Mouse (Mus musculus): Measurements from ENCODE around the gene Bri3bp. TPM values are rescaled to one million over a fixed set of nuclear protein-coding genes. Genes with fewer than 3 reads are reported as not detected.
"Not testable (repeated sequence)": the region's sequence is repeated elsewhere in the genome, so short reads cannot be mapped to it uniquely, and the experiment has no call there.

Bri3bp gene
- total RNA-seq, 2 experiments from 2014 or later, result 5.3 to 6.4 TPM

- intact Hi-C loops (cut with DNase I; ENCODE audit: low total_unique reads), result no loop called here
These were observed 36.7 kb downstream of the Bri3bp start for GRCm38 (mm10) chr5:125478037-125478436.

DNA sequence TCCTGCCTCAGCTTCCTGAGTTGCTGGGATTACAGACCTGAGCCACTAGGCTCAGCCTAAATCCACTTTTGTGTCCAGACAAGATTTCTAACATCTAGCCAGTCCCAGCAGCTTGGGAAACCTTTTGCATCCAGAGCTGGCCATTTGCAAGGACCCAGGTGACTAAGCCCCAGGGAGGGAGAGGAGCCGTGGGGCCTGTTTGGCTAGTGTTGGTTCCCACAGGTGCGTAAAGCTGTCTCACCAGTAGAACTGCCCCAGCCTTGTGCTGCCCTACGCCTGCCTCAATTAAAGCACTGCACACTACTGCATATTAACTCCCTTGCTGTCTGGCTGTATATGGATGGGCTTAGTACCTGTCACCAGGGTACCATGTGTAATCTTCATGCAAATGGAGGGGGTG lies 38.0 kb downstream of the Bri3bp start:
- DNase-seq, result no peak
- intact Hi-C loops (cut with DNase I; ENCODE audit: low total_unique reads), result no loop called here

More at GRCm38 (mm10) chr5:125478037-125478436, 36.7 kb downstream of the Bri3bp start:
- no peak for DNase-seq

DNA sequence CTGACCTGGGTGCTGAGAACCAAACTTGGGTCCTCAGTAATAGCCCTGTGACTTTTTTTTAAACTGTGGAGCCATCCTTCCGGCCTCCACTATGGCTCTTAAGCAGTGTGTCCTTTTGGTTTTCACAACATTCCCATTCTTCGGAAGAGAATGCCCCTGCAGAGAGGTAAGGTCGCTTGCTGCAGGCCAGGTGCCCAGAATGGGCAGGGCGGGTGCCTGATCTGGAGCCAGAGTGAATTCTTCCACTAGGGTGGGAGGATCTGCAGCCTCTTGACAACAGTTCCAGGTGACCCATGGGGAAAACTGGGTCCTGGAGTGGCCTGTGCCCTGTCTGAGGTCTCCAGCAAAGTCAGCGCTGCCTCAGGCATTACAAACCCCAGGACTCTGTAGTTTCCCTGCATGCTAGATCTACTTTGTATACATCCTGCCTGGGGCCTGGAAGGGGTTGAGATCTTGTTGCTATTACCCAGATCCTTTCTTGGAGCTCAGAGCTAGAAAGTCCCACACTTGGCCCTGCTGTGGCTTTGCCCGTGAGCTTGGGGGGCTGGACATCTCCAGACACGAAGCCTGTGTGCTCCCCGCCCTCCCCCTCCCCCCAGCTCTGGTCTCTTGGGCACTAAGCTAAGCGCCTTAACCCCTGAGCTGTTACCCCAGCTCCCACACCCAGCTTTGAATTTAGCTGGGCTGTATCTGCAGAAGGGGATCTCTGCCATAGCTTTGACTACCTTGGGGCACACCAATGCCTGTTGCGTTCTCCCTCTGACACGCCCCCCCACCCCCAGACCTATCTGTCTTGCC lies 39.3 kb downstream of the Bri3bp start:
- DNase-seq, result no peak
- intact Hi-C loops (cut with DNase I; ENCODE audit: low total_unique reads), result no loop called here

- intact Hi-C loops (cut with DNase I; ENCODE audit: low total_unique reads), result no loop called here
- no peak for DNase-seq
These were observed 41.1 kb downstream of the Bri3bp start for GRCm38 (mm10) chr5:125482474-125482873.

DNA sequence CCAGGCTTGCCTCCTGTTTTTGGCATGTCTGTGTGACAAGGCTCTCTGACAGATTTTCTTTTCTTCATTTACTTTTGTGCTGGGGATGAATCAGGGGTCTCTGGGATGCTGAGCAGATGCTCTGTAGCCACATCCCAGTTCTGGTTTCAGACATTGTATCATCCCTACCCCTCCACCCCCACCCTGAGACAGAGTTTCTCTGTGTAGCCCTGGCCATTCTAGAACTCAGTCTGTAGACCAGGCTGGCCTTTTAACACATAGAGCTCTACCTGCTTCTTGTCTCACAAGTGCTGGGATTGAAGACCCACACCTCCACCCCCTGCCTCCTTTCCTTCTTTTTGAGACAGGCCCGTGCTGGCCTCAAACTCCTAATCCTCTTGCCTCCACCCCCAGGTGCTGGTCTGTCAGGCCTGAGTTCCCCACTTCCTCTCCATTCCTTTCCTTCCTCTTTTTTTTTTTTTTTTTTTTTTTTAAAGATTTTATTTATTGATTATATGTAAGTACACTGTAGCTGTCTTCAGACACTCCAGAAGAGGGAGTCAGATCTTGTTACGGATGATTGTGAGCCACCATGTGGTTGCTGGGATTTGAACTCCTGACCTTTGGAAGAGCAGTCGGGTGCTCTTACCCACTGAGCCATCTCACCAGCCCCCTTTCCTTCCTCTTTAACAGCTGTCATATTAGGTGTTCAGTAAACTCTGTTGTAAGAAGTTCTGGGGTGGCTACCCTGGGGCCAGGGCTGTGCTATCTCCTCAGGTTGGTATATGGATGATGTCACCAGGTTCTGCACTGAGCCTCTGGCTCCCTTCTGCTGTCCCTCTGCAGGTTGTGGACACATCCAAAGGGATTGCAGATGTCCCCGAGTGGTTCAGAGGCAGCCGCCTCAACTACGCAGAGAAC lies 42.6 kb downstream of the Bri3bp start:
- intact Hi-C loops (cut with DNase I; ENCODE audit: low total_unique reads), result no loop called here

DNA sequence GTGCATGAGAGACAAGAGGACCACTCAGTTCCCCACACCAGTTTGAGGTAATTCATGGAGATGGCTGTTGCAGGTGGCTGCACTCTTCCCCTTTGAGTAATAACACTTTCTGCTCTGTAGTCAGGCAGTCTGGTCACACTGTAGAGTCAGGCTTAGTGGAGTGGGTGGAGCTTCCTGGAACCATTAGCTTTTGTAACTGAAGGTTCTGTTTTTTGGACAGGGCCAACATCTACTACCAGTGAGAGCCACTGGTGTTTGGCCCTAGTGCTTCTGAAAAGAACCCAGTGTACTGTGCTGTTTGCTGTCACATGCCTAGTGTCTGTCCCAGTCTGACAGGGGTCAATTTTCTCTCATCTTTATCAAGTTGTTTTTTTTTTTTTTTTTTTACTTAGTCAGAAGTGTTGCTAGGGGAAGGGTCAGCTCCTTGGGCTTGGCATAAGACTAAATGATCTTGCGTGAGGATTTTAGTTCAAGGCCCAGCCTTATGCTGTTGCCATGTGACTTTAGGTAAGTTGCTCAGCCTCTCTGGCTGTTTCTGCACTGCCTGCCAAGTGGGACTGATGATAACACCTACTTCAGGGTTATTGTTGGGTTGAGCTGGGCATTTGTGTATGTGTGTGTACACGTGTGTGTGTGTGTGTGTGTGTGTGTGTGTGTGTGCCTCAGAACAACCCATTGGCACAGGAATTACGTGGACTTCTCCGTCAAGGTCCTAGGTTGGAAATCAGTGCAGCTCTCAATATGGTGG lies 43.8 kb downstream of the Bri3bp start:
- intact Hi-C loops (cut with DNase I; ENCODE audit: low total_unique reads), result no loop called here
- DNase-seq, result no peak

More for the DNA sequence above, 42.6 kb downstream of the Bri3bp start:
- DNase-seq, result no peak

- no peak for DNase-seq
- intact Hi-C loops (cut with DNase I; ENCODE audit: low total_unique reads), result no loop called here
These were observed 44.7 kb downstream of the Bri3bp start for GRCm38 (mm10) chr5:125486088-125486487.

DNA sequence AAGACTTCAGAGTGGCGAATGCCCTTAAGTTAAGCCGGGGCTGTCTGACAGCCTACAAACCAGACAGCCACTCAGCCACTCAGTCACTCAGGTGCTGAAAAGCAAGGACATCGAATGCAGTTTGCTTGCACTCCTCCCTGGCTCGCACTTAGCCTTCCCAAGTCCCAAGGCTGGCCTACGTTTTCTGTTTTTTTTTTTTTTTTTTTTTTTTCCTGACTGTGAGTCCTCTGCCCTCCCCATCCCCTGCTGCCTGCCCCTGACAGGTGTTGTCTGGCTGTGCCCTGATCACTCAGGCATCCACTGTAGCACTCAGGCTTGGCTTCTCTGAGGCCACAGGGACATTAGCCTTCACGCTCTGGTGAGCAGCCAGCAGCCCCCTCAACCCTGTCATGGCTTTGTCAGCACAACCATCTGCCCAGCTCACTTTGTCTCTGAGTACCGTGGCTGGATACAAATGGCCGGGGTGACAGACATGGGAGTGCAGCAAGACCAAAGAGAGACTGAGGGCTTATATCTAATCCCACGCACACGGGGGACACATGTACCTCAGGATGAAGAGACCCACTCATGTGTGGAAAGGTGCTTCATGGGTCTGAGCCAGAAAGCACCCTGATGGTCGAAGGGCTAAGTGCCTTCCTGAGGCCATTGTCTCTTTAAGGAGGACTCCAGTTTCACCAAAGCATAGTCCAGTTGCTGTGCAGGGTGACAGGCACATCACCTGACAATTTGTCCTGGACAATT lies 46.2 kb downstream of the Bri3bp start:
- no peak for DNase-seq
- intact Hi-C loops (cut with DNase I; ENCODE audit: low total_unique reads), result no loop called here

DNA sequence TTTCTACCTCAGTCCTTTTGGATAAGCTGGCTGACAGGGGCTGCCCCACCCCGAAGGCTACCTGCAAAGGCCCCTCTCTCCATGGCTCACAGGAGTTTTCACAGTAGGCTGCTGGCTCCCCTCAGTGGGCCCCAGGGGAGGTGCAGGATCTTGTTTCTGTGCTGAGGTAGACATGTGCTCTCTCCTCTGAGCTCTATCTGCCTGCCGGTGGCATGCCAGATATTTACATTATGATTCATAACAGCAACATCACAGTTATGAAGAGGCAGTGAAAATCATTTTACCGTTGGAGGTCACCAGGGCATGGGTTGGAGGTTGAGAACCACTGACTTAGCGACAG lies 46.7 kb downstream of the Bri3bp start:
- no peak for DNase-seq
- intact Hi-C loops (cut with DNase I; ENCODE audit: low total_unique reads), result no loop called here

- intact Hi-C loops (cut with DNase I; ENCODE audit: low total_unique reads); DNase-seq: not testable (repeated sequence)
These were observed 47.6 kb downstream of the Bri3bp start for GRCm38 (mm10) chr5:125488953-125489352.

GRCm38 (mm10) chr5:125491107-125491506 lies 49.7 kb downstream of the Bri3bp start:
- peak; percentile 67 for DNase-seq
- intact Hi-C loops (cut with DNase I; ENCODE audit: low total_unique reads), result no loop called here

GRCm38 (mm10) chr5:125492379-125493092 lies 51.2 kb downstream of the Bri3bp start:
- no peak for DNase-seq
- intact Hi-C loops (cut with DNase I; ENCODE audit: low total_unique reads), result no loop called here

DNA sequence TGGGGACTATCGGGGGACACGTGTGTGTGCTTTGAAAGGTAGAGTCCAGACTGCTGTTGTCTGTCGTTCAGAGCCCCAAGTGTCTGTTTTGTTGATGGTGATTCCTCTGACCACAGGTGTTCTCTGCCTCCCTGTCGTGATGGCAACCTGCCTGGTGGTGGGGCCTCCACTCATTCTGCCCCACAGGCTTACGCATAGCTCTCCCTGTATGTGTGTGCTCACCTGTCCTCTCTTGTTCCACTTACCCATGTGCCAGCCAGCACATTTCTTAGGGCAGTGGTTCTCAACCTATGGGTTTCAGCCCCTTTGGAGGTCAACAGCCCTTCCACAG lies 51.7 kb downstream of the Bri3bp start:
- intact Hi-C loops (cut with DNase I; ENCODE audit: low total_unique reads), result no loop called here

GRCm38 (mm10) chr5:125495655-125496054 lies 54.3 kb downstream of the Bri3bp start:
- intact Hi-C loops (cut with DNase I; ENCODE audit: low total_unique reads), result no loop called here
- peak; percentile 40 for DNase-seq

More for the DNA sequence above, 51.7 kb downstream of the Bri3bp start:
- DNase-seq, result no peak

DNA sequence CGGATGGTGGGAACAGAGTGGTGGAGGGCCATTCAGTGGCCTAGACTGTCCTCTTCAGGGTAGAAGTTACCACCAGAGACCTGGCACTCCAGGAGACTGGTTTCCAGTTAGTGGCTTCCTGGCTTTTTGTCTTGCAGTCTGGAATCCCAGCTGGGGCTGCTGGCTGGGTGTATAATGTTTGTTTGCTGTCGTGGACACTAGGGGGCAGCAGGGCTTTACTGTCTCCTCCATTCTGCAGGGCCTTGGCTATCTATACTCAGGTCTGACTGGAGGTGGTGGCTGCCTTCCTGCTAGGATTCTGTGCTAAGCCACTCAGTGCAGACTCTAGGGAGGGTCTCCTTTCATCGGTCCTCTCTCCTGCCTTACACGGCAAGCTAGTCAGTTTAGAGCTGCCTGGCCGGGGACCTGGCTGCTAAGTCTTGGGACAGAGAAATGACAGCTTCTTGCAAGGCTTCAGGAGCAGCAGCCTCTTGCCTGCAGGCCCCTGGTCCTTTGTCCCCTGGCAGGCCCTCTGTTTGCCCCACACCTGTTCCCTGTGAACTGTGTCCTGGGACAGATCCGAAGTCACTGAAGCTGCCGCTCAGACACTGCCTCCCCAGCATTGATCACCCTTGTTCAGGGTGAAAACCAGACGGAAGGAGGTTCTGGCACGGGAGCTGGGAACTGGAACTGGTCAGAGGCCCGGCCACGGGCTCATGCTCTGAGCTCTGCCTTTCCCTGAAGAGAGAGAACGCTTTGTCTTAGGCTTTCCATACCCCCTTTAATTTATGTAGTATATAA lies 56.6 kb downstream of the Bri3bp start:
- intact Hi-C loops (cut with DNase I; ENCODE audit: low total_unique reads), result no loop called here
- DNase-seq, result peak; percentile 64

GRCm38 (mm10) chr5:125501505-125501904 lies 60.1 kb downstream of the Bri3bp start:
- no peak for DNase-seq
- intact Hi-C loops (cut with DNase I; ENCODE audit: low total_unique reads), result no loop called here

- intact Hi-C loops (cut with DNase I; ENCODE audit: low total_unique reads), result no loop called here
These were observed 60.8 kb downstream of the Bri3bp start for GRCm38 (mm10) chr5:125502186-125502585.

GRCm38 (mm10) chr5:125503628-125504027 lies 62.3 kb downstream of the Bri3bp start:
- DNase-seq, result no peak
- intact Hi-C loops (cut with DNase I; ENCODE audit: low total_unique reads), result no loop called here

More at GRCm38 (mm10) chr5:125502186-125502585, 60.8 kb downstream of the Bri3bp start:
- DNase-seq, result no peak

All from gastrocnemius, postnatal 14 days (tissue).